Mouse (Mus musculus) neural tube, embryonic 10.5 days (tissue): Measurements from ENCODE around the gene Usf3.

Experiments
- DNase-seq: peaks from one replicate; pipeline ENCODE4 v3.0.0-alpha.2; 2017; ENCODE audit warnings: low spot score; ENCODE audit errors: extremely low spot score

The Usf3 gene

GRCm38 (mm10) chr16:44172297-44173154 lies 520 bp upstream of the Usf3 start:
- DNase-seq, result peak; percentile 97

- no peak for DNase-seq
Observed at GRCm38 (mm10) chr16:44173966-44174530, 1.0 kb downstream of the Usf3 start.

GRCm38 (mm10) chr16:44175001-44175400 lies 2.0 kb downstream of the Usf3 start:
- DNase-seq, result no peak

GRCm38 (mm10) chr16:44176511-44176910 lies 3.5 kb downstream of the Usf3 start:
- DNase-seq, result no peak

GRCm38 (mm10) chr16:44178555-44178954 lies 5.5 kb downstream of the Usf3 start:
- DNase-seq, result no peak

- DNase-seq, result no peak
Observed at GRCm38 (mm10) chr16:44182597-44182996, 9.6 kb downstream of the Usf3 start.

GRCm38 (mm10) chr16:44184769-44185168 lies 11.7 kb downstream of the Usf3 start:
- no peak for DNase-seq

GRCm38 (mm10) chr16:44187172-44187571 lies 14.1 kb downstream of the Usf3 start:
- no peak for DNase-seq

- DNase-seq, result no peak
Observed at GRCm38 (mm10) chr16:44188766-44189165, 15.7 kb downstream of the Usf3 start.

- no peak for DNase-seq
Observed at GRCm38 (mm10) chr16:44190032-44190431, 17.0 kb downstream of the Usf3 start.

GRCm38 (mm10) chr16:44190968-44191367 lies 17.9 kb downstream of the Usf3 start:
- no peak for DNase-seq

- DNase-seq, result no peak
Observed at GRCm38 (mm10) chr16:44199066-44199703, 26.1 kb downstream of the Usf3 start.

- no peak for DNase-seq
Observed at GRCm38 (mm10) chr16:44200146-44200545, 27.1 kb downstream of the Usf3 start.

- no peak for DNase-seq
Observed at GRCm38 (mm10) chr16:44204331-44204730, 31.3 kb downstream of the Usf3 start.

GRCm38 (mm10) chr16:44205973-44206372 lies 32.9 kb downstream of the Usf3 start:
- DNase-seq, result no peak

- DNase-seq, result no peak
Observed at GRCm38 (mm10) chr16:44210156-44211053, 37.4 kb downstream of the Usf3 start.

- DNase-seq, result no peak
Observed at GRCm38 (mm10) chr16:44211054-44211414, 38.0 kb downstream of the Usf3 start.

- DNase-seq, result no peak
Observed at GRCm38 (mm10) chr16:44212703-44213102, 39.7 kb downstream of the Usf3 start.

GRCm38 (mm10) chr16:44215513-44215912 lies 42.5 kb downstream of the Usf3 start:
- no peak for DNase-seq

- DNase-seq, result no peak
Observed at GRCm38 (mm10) chr16:44216417-44216816, 43.4 kb downstream of the Usf3 start.

- no peak for DNase-seq
Observed at GRCm38 (mm10) chr16:44221463-44221862, 48.4 kb downstream of the Usf3 start.
